Mouse (Mus musculus) liver, embryonic 16.5 days (tissue): Measurements from ENCODE around the gene Ormdl1. TPM values are rescaled to one million over a fixed set of nuclear protein-coding genes. Genes with fewer than 3 reads are reported as not detected.

Experiments
- polyA plus RNA-seq: library from polyadenylated mRNA; unstranded; fragments of >200 nt; fragmentation: Nextera tagmentation; extraction: Ambion mirVana; gene quantifications from 2 replicates; pipeline ENCODE4 v1.2.1, GENCODE M21; 2015

Ormdl1 gene
- polyA plus RNA-seq, 1 experiment from 2014 or later, result 23.7 TPM

Other genes starting within 250 kb of the Ormdl1 start
- gene Mstn, start 235.5 kb upstream of the Ormdl1 start, polyA plus RNA-seq, result 0.06 and 0.26 TPM in 2 replicates
- gene 1700019A02Rik, start 109.5 kb upstream of the Ormdl1 start, polyA plus RNA-seq, result not detected in 2 replicates
- 6.3 and 7.2 TPM in 2 replicates for gene Pms1, start 77 bp upstream of the Ormdl1 start, polyA plus RNA-seq
- not detected in 2 replicates for gene Gm28778, start within 50 bp of the Ormdl1 start, polyA plus RNA-seq
- gene Osgepl1, start 16.5 kb downstream of the Ormdl1 start, polyA plus RNA-seq, result 21.7 and 22.0 TPM in 2 replicates
- gene Asdurf, start 55.5 kb downstream of the Ormdl1 start, polyA plus RNA-seq, result 1.9 TPM in 1 of 2 replicates, not detected in the other
- 0.26 and 0.27 TPM in 2 replicates for gene Gm28551, start 55.6 kb downstream of the Ormdl1 start, polyA plus RNA-seq
- 42.2 and 43.6 TPM in 2 replicates for gene Asnsd1, start 55.7 kb downstream of the Ormdl1 start, polyA plus RNA-seq